Mouse (Mus musculus) retina, adult 2 months (tissue): Measurements from ENCODE around the gene Slc25a21.

Experiments used
- DNase-seq: peaks from one replicate; pipeline ENCODE4 v3.0.0-alpha.2; 2012; ENCODE audit warnings: low read depth, low spot score

Slc25a21 gene

GRCm38 (mm10) chr12:57016845-57017244 is 180.4 kb downstream of the Slc25a21 start:
- DNase-seq = no peak

- DNase-seq = no peak
These were observed 180.9 kb downstream of the Slc25a21 start for GRCm38 (mm10) chr12:57016324-57016723.

GRCm38 (mm10) chr12:57009010-57009409 is 188.3 kb downstream of the Slc25a21 start:
- no peak for DNase-seq

DNA sequence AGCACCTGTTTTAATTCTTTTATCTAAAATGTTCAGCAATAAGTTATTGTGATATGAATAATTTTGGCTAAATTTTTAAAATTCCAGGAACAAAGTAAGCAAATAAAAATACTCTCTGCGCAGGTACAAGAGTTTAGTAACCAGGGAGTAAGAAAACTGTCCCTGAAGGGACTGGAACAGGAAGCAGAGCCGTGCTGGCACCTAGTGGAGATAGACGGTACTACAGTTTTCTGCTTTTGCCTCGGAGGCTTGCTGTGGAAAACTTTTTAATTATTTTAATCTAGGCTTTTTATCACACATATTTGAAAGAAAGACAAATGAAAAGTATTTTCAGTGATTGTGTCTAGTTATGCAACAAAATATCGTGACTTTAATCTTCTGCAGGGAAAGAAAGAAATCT is 211.2 kb downstream of the Slc25a21 start:
- peak; percentile 3 for DNase-seq

- no peak for DNase-seq
These were observed 215.1 kb downstream of the Slc25a21 start for GRCm38 (mm10) chr12:56982066-56982626.

DNA sequence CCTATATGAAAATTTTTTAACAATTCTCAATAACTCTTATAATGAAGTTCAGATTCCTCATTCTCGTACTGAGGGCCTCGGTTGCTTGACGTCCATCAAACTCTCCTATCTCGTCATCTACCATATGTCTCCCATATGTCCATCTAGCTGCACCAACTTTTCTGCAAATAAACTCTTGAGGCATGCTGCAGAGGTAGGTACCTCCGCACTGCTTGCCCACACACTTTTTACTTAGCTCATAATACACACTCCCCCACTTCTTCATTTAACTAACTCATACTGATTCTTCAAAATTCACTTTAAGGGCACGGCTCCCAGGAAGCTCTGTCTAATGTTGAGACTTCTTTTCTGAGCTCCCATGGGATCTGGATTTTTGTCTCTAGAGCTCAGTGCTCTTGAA is 222.0 kb downstream of the Slc25a21 start:
- no peak for DNase-seq

GRCm38 (mm10) chr12:56963236-56963635 is 234.0 kb downstream of the Slc25a21 start:
- no peak for DNase-seq

GRCm38 (mm10) chr12:56959230-56960051 is 237.8 kb downstream of the Slc25a21 start:
- no peak for DNase-seq

DNA sequence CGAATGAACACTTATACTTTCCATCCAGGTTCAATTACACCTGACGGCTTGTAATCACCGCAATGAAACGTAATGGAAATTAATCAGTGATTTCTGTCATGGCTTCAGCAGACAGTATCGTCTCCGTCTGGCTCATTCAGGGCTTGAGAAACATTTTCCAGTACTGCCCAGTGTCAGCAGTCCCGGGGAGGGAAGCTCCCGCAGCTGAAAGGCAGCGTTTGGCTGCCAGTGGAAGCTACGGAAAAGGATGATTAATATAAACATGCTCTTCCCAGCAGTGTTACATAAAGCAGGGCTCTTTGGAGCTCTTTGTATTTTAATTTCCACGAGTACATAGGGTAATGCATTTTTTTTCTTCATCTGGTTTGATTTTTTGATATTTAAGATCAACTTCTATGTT is 239.0 kb downstream of the Slc25a21 start:
- DNase-seq = no peak

DNA sequence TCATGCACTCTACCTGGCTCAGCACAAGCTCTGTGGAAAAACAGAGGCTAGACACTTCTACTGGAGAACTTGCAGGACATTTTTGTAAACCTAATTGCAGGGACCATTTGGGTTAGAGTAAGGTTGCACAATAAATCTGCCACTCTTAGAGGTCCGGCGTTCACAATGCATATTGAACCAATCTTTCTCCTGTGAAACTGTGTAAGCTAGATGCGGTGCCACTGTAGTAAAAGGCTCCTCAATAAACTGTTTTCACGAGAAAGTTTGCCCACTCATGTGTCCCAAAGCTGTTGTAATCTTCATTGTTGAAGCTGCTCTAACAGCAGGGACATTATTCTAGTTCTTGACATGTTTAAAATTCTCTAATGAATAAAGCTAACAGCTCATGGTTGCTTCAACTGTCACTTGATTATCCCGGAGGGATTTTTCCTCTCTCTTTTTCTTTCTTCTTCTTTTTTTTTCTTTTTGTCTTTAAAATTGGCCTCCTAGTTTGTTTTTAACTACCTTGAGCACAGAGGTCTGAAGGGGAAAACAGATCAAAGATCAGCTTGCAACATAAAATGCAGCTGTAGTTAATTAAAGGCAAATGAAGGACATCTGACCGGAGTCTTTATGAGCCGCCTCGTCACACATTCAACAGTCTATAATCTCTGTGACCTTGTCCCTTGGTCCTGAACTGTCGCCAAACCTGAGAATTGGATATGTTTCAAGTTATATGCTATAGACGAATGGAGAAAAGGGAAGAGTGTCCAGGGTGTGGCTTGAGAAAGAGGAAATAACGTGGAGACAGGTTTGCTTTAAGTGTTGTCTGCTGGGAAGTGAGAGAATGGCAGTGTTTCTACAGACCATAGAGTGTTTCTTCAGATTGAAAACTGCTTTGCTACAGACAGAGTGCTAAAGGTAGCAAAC is 245.3 kb downstream of the Slc25a21 start:
- DNase-seq = no peak

DNA sequence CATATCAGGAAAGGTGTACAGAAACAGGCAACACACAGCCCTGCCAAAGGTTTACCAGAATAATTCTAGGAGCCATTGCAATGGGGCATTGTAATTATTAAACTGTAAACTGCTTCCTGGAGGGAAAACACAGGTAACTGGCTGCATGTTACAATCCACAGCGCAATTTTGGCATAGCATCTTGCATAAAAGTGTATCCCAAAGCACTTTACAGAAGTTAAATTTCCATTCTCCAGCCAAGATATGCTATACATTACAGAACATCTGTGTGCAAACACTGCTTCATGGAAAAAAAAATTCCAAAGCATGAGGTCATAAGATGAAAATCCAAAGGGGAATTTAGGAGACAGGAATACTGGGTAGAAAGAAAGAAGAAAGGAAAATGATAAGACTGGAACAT is 253.0 kb downstream of the Slc25a21 start:
- no peak for DNase-seq

DNA sequence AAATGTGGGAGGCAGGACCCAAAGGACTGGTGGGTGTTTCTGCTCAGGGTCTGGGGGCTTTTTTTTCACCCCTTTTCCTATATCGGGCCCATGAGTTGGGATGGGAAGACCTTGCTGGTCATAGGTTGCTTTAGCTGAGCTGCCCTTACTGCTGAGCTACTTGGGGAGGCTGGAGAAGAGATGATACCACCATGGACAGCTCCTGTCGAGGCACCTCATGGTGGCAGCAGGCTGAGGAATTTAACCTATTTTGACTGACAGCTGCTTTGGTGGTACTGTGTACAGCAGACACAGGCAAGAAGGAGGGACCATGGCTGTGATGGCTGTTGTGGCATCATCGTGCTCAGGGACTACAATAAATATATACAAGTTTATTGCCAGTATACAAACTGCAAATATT is 256.4 kb downstream of the Slc25a21 start:
- DNase-seq = no peak

- no peak for DNase-seq
These were observed 279.1 kb downstream of the Slc25a21 start for GRCm38 (mm10) chr12:56918145-56918544.

DNA sequence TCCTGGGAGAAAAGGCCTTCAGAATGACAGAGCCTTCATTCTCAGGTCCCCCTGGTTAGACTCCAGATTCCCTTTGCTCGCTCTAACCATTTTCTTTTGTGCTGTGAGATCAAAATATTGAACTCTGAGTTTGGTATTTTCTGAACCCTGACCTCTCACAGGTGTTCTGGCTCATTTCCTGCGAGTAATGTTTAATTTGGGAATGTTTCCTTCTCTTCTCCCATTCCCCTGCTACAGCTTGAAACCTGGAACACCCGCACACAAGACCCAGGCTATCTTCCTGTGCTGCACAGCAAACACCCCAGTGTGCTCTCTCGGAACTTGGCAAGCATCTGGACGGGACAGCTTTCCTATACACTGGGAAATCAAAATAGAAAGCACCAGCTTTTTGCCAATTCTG is 290.8 kb downstream of the Slc25a21 start:
- DNase-seq = no peak

- no peak for DNase-seq
These were observed 291.5 kb downstream of the Slc25a21 start for GRCm38 (mm10) chr12:56905652-56906305.

GRCm38 (mm10) chr12:56905222-56905621 is 292.1 kb downstream of the Slc25a21 start:
- no peak for DNase-seq

DNA sequence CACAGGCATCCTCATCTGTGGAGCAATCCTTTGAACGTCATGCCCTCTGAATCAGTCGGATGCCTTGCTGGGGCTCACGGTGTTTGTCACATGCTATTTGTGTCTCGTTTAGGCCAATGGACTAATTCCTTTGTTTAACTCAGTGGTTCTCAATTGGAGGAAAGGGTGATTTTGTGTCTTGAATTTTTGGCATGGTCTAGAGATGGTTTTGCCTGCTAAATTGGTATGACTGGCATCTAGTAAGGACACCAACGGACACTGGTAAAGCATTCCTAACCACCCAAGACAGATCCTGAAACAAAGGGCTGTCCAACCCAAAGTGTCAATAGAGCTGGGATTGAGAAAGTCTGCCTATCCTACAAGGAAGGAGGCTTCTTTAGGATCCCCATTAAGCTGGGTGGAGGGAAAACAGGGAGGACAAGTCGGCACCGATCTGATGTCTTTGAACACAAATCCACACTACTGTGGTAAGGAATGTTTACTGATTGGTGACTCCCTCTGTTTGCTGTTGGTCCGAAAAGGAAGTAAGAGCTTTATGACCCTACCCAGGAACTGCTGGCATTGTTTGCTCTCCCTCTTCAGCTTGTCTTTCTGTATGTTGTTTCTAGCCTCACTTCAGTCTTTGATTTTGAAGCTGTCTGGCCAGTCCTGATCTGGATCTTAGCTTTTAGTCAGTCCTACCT is 294.4 kb downstream of the Slc25a21 start:
- DNase-seq = no peak

- DNase-seq = no peak
These were observed 299.3 kb downstream of the Slc25a21 start for GRCm38 (mm10) chr12:56897976-56898375.

DNA sequence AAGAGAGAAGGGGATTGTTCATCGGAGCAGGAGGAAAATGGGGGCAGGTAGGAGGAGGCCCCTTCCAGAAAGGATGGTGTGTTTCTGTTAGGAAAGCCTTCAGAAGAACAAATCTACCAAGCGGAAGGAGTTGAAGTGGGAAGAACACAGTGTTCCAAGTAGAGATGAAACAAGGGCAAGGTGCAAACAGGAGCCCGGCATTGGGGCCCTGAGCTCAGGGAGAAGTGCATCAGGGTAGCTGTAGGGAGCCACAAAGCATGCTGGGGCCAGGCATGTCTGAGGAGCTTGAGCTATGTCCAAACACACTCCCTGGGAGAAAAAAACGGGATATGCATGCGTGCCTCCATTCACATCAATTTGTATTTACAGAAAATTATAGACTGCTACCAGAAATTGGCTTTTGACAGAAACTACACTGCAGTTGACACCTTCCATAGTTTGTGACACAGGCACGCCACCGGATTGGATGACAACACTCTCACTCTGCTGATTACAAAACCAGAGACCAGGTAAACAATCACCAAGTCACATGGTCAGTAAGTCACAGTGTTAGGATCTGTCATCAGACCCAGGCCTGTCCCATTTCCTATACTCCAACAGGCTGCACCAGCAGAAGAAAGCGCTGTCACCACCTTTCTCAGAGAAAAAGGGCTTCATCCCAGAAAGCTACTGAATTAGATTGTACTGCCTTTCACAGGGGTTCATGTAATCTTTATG is 299.9 kb downstream of the Slc25a21 start:
- DNase-seq = no peak

DNA sequence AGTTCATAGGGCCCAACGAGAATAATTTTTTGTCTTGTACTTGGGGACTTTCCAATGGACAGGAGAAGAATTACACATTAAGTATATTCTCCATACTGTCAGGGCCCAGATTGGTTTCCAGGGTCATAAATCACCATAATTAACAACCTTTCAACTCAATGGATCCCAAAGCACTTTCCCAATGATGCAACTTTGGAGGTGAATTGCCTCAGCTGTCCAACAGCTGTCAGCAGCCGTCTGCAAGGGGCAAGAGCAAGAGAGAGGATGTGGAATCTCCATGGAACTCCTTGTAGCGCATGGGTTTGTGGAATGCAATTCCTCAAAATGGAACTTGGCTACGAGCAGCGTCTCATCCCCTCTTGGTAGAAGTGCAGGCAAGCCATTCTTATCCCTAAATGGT is 302.3 kb downstream of the Slc25a21 start:
- no peak for DNase-seq
